Mouse (Mus musculus): ENCODE measurements around the gene Tm2d3. TPM values are rescaled to one million over a fixed set of nuclear protein-coding genes. Genes with fewer than 3 reads are reported as not detected.

Tm2d3 gene
- polyA plus RNA-seq, 1 experiment from 2014 or later, result 78.7 TPM

DNA sequence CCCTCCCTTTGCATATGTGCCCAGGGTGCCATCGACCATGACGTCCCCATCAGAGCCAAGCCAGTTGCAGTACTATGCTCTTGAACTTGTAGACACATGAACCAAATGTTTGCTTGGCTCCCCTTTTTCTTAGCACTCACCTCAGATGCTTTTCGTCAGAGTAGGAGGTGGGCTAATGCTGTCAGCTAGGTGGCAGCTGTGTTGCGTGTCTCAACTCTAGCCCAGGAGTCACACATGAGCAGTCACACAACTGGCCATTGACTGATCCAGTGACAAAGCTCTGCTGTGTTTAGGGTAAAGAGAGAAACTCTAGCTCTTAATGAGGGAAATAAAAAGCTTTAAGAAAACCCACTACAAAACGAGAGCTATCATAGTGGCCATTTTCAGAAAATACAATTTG lies 22.8 kb downstream of the Tm2d3 start:
- Histone ChIP-seq H3K4me1 (ENCODE audit: control insufficient read depth, insufficient read depth, low read length) (no peaks in the 10 kb centered on the region), H3K9me3 (ENCODE audit: control insufficient read depth, low read length) (no peaks in the 10 kb centered on the region), H3K4me3 (ENCODE audit: low read depth, low read length) (no peak overlapping the region), H3K27me3 (replicated peaks; ENCODE audit: control insufficient read depth, insufficient read depth, low read length) (no peaks in the 10 kb centered on the region), H3K36me3 (ENCODE audit: control insufficient read depth, insufficient read depth, low read length) (no peaks in the 10 kb centered on the region), H3K9ac (ENCODE audit: low read depth, low read length) (no peak overlapping the region), H3K4me2 (ENCODE audit: low read depth, low read length) (no peak overlapping the region), H3K27ac (replicated peaks; ENCODE audit: low read depth, low read length) (no peak overlapping the region)
- DNase-seq (ENCODE audit: low spot score), result no peak
- WGBS, result 57% methylated on average over 5 of the region's 5 CpGs
- no peak for ATAC-seq (ENCODE audit: low read depth)

DNA sequence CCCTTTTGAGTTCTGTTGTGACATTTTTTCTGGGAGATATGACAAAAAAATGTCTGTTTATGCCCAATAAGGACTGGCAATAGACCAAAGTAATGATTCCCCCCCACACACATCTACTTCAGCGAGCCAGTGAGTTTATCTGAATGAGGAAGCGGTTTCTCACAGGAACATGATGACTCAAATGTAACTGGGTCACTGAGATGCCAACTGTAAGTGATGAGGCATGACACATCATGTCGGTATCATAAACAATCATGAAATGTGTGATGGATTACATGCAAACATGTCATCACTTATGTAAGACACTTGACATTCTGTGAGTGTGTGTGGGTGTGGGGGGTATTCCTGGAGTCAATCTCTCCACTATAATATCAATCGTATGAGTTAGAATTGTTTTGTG lies 23.3 kb downstream of the Tm2d3 start:
- no peaks in the 10 kb centered on the region for H3K9me3 ChIP-seq (ENCODE audit: control insufficient read depth, low read length)
- WGBS, result 66% methylated on average over 4 of the region's 4 CpGs
- H3K4me1 ChIP-seq (ENCODE audit: control insufficient read depth, insufficient read depth, low read length), result no peaks in the 10 kb centered on the region
- no peak overlapping the region for H3K27ac ChIP-seq (replicated peaks; ENCODE audit: low read depth, low read length)
- no peak overlapping the region for H3K9ac ChIP-seq (ENCODE audit: low read depth, low read length)
- DNase-seq (ENCODE audit: low spot score), result no peak
- H3K27me3 ChIP-seq (replicated peaks; ENCODE audit: control insufficient read depth, insufficient read depth, low read length), result no peaks in the 10 kb centered on the region
- H3K36me3 ChIP-seq (ENCODE audit: control insufficient read depth, insufficient read depth, low read length), result no peaks in the 10 kb centered on the region
- no peak overlapping the region for H3K4me3 ChIP-seq (ENCODE audit: low read depth, low read length)
- H3K4me2 ChIP-seq (ENCODE audit: low read depth, low read length), result no peak overlapping the region
- ATAC-seq (ENCODE audit: low read depth), result no peak

DNA sequence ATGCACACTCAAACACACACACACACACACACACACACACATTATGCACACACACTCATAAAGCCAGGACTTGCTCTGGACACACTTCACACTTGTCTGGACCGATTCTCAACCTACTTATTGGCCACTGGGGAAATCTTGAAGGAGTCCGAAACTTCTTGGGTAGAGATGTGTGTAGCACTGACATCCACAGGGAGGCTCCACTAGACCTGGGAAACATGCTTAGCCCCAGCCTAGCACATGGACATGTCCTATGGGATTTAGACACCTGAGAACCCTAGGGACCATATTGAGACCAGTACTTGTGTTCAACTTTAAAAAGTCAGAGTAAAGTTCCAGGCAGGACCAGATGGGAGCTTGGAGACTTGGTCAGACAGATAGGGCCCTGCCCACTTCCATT lies 43.1 kb downstream of the Tm2d3 start:
- Histone ChIP-seq H3K36me3 (ENCODE audit: control insufficient read depth, insufficient read depth, low read length) (no peaks in the 10 kb centered on the region), H3K27me3 (replicated peaks; ENCODE audit: control insufficient read depth, insufficient read depth, low read length) (no peaks in the 10 kb centered on the region), H3K4me2 (ENCODE audit: low read depth, low read length) (no peak overlapping the region), H3K27ac (replicated peaks; ENCODE audit: low read depth, low read length) (no peak overlapping the region), H3K9ac (ENCODE audit: low read depth, low read length) (no peak overlapping the region), H3K9me3 (ENCODE audit: control insufficient read depth, low read length) (no peaks in the 10 kb centered on the region), H3K4me1 (ENCODE audit: control insufficient read depth, insufficient read depth, low read length) (no peaks in the 10 kb centered on the region), H3K4me3 (ENCODE audit: low read depth, low read length) (no peak overlapping the region)
- 76% methylated on average over 2 of the region's 2 CpGs for WGBS
- ATAC-seq (ENCODE audit: low read depth) (no peak), DNase-seq (ENCODE audit: low spot score) (peak; percentile 34)

DNA sequence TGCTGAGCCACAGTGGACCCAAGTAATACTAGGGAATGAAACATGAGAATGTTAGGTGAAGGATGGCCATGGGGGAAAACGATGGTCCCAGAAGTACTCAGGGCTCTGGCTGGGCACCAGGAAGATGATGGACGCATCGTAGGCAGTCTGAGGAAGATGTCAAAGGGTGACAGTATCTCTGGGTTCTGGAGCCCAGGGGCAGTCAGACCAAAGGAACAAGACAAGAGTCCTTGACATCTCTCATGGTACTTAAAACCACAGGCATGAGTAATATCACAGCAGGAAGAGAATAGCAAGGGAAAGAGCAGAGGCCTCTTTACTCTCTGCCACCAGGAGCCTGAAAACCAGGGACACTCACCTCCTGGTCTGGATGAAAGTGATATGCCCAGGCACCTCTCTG lies 44.3 kb downstream of the Tm2d3 start:
- Histone ChIP-seq H3K27ac (replicated peaks; ENCODE audit: low read depth, low read length) (no peak overlapping the region), H3K9ac (ENCODE audit: low read depth, low read length) (no peak overlapping the region), H3K4me2 (ENCODE audit: low read depth, low read length) (no peak overlapping the region), H3K9me3 (ENCODE audit: control insufficient read depth, low read length) (no peaks in the 10 kb centered on the region), H3K4me3 (ENCODE audit: low read depth, low read length) (no peak overlapping the region), H3K36me3 (ENCODE audit: control insufficient read depth, insufficient read depth, low read length) (no peaks in the 10 kb centered on the region), H3K4me1 (ENCODE audit: control insufficient read depth, insufficient read depth, low read length) (no peaks in the 10 kb centered on the region), H3K27me3 (replicated peaks; ENCODE audit: control insufficient read depth, insufficient read depth, low read length) (no peaks in the 10 kb centered on the region)
- ATAC-seq (ENCODE audit: low read depth), result no peak
- 89% methylated on average over 3 of the region's 3 CpGs for WGBS
- DNase-seq (ENCODE audit: low spot score), result no peak

DNA sequence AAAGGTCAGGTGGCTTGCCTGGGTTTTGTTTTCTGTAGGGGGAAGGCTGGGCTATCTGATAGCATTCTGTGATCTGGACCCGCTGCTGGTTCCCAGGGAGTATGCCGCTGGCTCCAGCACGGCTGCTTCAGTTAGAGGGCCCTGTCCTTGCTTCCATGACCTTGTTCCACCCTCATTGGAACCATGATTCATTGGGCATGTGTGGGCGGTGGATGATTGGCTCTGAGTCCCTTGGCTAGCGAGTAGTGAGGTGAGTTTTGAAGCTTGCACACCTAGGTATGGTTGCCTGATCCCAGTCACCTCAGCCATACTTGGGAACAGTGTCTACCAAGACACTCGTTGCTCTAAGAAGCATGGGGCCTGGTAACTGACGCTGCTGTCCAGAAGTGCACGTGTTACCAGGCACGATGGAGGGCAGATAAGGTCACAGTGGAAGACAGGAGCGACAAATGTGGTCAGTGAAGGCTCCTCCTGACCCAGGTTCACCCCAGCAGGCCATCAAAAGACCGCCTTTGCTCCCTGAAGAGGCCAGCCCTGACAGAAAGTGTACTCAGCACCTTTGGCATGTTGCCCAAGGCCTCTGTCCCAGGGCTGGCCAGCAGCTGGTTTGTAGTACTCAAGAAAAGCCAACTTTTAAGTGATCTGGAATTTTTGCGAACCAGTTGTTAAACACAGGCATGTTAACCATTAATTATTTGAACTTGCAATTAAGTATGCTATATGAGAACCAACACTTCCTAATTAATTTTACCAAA lies 46.5 kb downstream of the Tm2d3 start:
- WGBS, result 67% methylated on average over 12 of the region's 12 CpGs
- Histone ChIP-seq H3K27ac (replicated peaks; ENCODE audit: low read depth, low read length) (no peak overlapping the region), H3K36me3 (ENCODE audit: control insufficient read depth, insufficient read depth, low read length) (no peaks in the 10 kb centered on the region), H3K9me3 (ENCODE audit: control insufficient read depth, low read length) (no peaks in the 10 kb centered on the region), H3K27me3 (replicated peaks; ENCODE audit: control insufficient read depth, insufficient read depth, low read length) (no peaks in the 10 kb centered on the region), H3K4me1 (ENCODE audit: control insufficient read depth, insufficient read depth, low read length) (no peaks in the 10 kb centered on the region), H3K9ac (ENCODE audit: low read depth, low read length) (no peak overlapping the region), H3K4me3 (ENCODE audit: low read depth, low read length) (no peak overlapping the region), H3K4me2 (ENCODE audit: low read depth, low read length) (no peak overlapping the region)
- ATAC-seq (ENCODE audit: low read depth) (no peak), DNase-seq (ENCODE audit: low spot score) (peak; percentile 14)

DNA sequence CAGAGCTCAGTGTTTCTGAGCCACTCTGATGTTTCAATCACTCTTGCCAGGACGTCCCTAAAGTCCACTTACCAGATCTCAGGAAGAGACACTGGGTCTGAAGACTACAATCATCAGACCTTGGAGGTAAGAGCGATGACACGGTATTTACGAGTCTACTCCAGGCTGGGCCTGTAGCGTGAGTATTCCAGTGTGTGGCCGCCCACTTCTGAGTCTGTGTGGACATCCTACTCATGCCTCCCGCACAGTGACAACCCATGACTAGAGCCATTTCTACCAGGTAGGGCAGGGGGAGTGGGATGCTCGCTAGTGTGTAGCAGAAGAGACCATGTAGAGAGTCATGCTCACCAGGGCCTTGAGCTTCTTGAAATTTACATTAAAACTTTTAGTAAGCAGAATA lies 51.9 kb downstream of the Tm2d3 start:
- H3K36me3 ChIP-seq (ENCODE audit: control insufficient read depth, insufficient read depth, low read length), result no peaks in the 10 kb centered on the region
- no peaks in the 10 kb centered on the region for H3K4me1 ChIP-seq (ENCODE audit: control insufficient read depth, insufficient read depth, low read length)
- 90% methylated on average over 8 of the region's 8 CpGs for WGBS
- H3K27ac ChIP-seq (replicated peaks; ENCODE audit: low read depth, low read length), result no peak overlapping the region
- no peak overlapping the region for H3K4me3 ChIP-seq (ENCODE audit: low read depth, low read length)
- ATAC-seq (ENCODE audit: low read depth) (no peak), DNase-seq (ENCODE audit: low spot score) (no peak)
- H3K27me3 ChIP-seq (replicated peaks; ENCODE audit: control insufficient read depth, insufficient read depth, low read length), result no peaks in the 10 kb centered on the region
- no peak overlapping the region for H3K4me2 ChIP-seq (ENCODE audit: low read depth, low read length)
- H3K9ac ChIP-seq (ENCODE audit: low read depth, low read length), result no peak overlapping the region
- peaks cover 7% of the 10 kb centered on the region; the same call in 1 of the 2 replicates for H3K9me3 ChIP-seq (ENCODE audit: control insufficient read depth, low read length)

DNA sequence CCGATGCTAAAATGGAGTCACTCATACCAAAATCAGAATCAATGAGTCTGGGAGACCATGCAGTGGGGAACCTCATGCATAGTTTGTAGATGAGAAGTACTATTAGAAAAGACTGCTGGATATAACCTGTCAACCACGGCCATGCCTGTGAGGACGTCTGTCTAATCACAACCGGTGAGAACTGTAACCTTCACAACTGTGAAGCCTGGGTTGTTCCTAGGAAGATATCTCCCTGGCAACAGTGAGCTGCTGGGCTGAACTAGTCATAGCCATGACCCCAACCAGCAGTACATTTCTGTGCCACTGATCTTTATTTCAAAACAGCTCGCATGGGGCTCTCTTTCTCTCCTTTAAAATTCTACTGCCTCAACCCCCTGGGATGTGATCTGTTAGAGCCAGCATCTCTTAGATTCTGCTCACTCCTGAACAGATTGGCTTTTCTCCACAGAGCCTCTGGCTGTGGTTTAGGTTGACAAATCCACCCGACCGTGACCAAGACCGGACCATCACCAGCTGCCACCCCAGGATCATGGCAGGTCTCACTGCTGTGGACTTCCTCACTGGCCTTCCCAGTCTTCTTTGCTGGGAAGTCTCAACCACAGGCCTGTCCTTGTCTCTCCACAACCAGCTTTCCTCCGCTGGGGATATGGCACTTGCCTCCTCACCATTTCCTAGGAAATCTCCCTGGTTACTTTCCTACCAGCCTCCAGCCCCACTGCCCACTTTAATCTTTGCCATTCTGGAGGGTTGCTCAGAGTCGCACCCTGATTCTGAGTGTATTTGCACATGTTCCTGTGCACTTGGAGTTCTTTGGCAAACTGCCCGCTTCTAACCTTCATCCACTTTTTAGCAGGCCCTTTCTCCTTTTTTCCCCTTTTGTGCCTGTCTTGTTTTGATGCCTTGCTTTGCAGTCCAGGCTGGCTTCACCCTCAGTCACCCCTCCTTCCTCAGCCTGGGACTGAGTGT lies 57.3 kb downstream of the Tm2d3 start:
- ATAC-seq (ENCODE audit: low read depth) (no peak), DNase-seq (ENCODE audit: low spot score) (no peak)
- Histone ChIP-seq H3K4me1 (ENCODE audit: control insufficient read depth, insufficient read depth, low read length) (no peaks in the 10 kb centered on the region), H3K27ac (replicated peaks; ENCODE audit: low read depth, low read length) (no peak overlapping the region), H3K9me3 (ENCODE audit: control insufficient read depth, low read length) (peaks cover 7% of the 10 kb centered on the region; the same call in 1 of the 2 replicates), H3K4me2 (ENCODE audit: low read depth, low read length) (no peak overlapping the region), H3K36me3 (ENCODE audit: control insufficient read depth, insufficient read depth, low read length) (no peaks in the 10 kb centered on the region), H3K9ac (ENCODE audit: low read depth, low read length) (no peak overlapping the region), H3K27me3 (replicated peaks; ENCODE audit: control insufficient read depth, insufficient read depth, low read length) (no peaks in the 10 kb centered on the region), H3K4me3 (ENCODE audit: low read depth, low read length) (no peak overlapping the region)
- 77% methylated on average over 11 of the region's 11 CpGs for WGBS

Measured in embryonic facial prominence, embryonic 14.5 days (tissue).